Mouse (Mus musculus) frontal cortex, postnatal 25 days (tissue): Measurements from ENCODE around the gene Gm45140.
"Not testable (repeated sequence)": the region's sequence is repeated elsewhere in the genome, so short reads cannot be mapped to it uniquely, and the experiment has no call there.

Experiments
- DNase-seq, 2 experiments: peaks; one replicate each; pipeline ENCODE4 v3.0.0; 2022; ENCODE audit warnings: low spot score in 2 of 2

The Gm45140 gene

DNA sequence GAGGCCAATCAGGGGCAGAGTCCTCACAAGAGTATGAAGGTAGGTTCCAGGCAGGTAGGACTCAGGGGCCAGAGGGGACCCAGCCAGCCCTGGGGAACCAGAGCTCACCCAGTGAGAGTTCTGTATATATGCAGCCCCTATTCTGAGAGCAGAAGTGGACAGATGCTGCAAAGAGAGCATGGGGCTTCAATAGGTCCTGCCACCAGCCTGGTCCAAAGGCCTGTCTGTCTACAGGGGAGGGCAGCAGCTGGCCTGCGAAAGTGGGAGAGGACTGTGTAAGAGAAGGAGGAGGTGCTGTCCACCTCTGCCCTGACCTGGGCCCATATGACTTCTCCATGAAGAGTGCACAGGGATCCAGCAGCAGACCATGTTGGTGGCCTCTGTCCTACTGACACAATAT, 58.9 kb downstream of the Gm45140 start:
- DNase-seq = no peak

DNA sequence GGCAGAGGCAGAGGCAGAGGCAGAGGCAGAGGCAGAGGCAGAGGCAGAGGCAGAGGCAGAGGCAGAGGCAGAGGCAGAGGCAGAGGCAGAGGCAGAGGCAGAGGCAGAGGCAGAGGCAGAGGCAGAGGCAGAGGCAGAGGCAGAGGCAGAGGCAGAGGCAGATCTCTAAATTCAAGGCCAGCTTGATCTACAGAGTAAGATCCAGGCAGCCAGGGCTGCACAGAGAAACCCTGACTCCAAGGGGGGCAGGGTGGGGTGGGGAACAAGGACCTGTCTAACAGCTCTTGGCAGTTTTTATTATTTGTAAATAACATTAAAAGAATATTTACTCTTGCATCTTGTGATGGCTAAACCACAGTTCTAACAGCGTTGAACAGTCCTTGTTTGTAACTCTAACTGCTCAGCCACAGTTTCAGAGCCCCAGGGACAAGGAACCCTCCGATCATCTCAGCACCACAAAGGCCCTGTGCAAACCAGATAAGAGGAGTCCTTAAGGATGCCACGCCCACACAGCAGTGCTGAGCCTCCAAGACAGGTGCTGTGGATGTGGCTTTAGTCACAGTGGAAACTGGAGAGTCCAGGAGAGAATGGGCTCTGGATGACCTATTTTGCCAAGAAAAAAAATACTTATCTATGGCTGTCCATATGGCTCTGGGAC, 59.9 kb downstream of the Gm45140 start:
- no peak for DNase-seq

DNA sequence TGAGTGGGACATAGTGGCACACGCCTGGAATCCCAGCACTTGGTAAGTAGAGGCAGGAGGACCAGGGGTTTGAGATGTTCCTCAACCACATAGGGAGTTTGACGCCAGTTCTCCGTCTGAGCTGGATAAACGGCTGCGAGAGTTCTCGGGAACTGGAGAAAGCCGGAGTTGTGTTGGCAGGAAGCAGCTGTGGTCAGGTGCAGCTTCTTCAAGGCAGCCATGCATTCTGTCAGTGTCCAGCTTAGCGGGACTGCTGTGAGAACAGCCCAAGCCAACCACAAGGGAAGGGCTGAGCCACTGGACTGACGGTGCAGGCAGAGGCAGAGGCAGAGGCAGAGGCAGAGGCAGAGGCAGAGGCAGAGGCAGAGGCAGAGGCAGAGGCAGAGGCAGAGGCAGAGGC, 60.7 kb downstream of the Gm45140 start:
- no peak for DNase-seq

DNA sequence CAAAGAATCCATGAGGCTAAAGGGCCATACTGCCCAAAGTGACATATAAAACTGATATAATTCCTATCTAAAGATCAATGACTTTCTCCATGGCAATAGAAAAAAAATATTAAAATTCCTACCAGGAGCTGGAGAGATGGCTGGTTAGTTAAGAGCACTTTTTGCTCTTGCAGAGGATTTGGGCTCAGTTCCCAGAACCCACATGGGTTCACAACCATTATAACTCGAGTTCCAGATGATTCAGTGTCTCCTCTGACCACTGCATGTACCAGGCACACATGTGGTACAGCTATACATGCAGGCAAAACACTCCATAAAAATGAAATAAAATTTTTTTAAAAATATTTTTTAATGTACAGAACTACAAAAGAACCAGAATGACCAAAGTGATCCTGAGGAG, 61.1 kb downstream of the Gm45140 start:
- no peak for DNase-seq

DNA sequence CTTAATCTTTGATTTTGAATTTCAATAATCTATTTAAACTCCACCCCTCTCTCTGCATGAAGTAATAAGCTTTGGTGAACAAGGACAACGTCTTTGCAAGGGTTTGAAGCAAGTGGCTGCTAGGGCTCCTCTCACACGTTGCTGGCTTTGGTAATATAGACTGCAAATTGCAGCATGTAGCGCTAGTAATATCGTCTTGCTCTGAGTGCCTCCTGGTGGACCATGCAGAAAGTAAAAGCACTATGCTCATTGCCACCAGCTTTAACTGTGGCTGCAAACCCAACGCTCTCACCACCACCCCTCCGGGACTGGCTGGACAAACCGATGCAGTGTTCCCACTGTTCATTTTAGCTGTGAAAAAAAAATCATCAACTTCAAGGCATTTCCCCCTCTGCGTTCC, 65.0 kb downstream of the Gm45140 start:
- DNase-seq = no peak

DNA sequence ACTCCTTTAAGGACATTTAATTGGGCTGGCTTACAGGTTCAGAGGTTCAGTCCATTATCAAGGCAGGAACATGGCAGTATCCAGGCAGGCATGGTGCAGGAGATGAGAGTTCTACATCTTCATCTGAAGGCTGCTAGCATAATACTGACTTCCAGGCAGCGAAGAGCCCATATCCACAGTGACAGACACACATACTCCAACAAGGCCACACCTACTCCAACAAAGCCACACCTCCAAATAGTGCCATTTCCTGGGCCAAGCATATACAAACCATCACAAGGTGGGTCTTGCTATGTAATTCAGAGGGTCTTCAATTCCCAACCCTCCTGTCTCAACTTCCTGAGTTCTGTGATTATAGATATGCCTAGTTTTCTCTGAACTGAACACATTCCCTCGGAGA, 71.3 kb downstream of the Gm45140 start:
- DNase-seq = not testable (repeated sequence)

DNA sequence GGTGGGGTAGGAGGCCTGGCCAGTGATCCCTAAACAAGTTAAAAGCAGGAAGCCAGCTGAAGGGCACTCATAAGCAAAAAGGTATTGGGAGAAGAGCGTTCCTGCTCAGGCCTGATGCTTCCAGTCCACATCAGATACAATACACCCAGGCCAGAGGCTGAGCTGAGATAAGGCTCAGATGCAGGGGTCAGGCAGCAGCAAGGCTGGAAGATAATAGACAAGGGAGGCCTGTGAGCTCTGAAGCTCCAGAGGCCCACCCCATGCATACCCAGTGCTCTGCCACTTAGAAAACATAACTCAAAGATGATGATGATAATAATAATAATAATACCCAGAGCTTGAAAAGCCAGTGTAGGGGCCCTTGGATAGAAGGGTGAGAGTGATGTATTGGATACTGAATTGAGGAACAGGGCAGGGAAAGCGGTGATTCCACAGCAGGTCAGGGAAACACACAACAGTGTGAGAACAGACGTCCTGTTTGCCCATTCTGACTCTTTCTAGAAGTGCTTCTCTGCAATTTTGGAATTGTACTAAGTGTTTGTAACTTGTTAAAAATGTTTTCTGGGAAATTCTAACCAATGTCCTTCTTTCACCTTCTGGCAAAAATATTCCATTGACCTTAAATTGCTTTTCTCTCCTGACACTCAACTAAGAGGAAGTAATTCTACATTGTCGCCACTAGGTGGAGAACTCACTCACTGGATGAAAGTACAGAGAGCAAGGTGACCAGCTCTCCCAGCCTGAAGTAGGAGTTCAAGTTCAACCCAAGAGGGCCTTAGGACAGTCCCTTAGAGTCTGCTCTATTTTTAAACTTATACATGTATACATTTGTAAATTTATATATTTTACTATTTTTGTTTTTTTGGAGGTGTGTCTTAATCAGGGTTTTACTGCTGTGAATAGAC, 72.0 kb downstream of the Gm45140 start:
- DNase-seq = no peak

DNA sequence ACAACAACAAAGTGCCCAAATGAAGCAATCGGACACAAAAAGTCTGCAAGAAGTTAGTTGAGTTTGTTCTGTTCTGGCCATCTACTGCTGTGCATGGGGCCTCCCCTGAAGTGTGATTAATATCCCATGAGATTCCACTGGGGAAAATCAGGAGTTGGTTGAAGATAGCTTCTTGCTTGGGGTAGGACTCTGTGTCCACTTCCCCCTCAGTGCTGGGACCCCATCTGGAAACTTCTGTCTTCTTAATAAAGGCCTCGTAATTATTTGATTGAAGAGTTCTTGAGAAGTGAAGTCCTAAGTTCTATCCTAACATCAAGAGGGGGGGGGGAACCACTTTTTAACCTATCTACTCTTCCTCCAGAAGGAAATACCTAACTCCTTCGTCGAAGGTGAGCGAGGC, 73.4 kb downstream of the Gm45140 start:
- no peak for DNase-seq

DNA sequence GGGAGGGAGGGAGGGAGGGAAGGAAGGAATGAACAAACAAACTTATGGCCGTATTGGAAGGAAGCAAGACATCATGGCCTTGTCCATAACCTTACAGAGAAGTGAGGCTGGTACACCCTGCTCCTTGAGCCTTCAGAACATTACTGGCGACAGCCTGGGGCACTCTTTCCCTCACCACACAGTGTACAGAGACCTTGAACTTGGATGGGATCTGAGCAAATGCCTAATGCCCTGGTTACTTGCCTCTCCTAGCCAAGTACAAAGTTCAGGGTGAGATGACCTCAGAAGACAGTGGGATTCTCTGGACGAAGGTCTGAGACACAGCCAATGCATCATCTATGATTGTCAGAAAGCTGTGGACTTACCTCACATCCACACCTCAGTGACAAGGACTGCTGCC, 75.7 kb downstream of the Gm45140 start:
- DNase-seq = no peak

DNA sequence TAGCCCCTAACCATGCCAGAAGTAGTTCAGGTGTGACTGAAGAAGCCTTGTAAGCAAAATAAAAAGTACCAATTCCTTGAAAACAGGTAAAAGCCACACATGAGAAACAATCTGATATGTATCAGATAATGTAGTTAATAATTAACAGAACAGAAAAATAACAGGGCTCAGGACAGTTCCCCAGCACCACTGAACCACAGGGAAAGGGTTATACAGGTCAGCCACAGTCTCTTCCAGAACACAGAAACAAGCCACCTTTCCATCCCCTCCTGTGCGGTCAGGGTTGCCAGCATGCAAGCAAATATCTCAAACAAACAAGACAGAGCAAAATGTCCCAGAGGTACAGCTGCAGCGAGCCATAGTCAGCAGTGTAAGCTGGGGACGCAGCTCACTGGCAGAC, 76.2 kb downstream of the Gm45140 start:
- no peak for DNase-seq

DNA sequence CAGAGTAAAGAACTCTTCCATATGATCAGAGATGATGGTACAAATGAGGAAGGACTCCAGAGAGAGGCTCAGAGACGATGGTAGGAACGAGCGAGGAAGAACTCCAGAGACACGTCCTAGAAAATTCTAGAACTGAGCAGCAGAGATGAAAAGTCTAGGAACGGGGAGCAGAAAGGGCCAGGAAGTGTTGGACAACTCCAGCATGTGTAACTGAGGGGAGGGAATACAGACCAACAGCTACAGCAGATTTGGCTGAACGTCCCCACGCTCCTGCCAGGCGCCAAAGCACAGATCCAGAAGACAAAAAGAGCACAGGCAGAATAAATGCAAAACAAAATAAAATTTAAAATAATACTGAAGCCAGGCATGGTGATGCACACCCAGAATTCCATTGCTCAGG, 78.7 kb downstream of the Gm45140 start:
- DNase-seq = no peak

DNA sequence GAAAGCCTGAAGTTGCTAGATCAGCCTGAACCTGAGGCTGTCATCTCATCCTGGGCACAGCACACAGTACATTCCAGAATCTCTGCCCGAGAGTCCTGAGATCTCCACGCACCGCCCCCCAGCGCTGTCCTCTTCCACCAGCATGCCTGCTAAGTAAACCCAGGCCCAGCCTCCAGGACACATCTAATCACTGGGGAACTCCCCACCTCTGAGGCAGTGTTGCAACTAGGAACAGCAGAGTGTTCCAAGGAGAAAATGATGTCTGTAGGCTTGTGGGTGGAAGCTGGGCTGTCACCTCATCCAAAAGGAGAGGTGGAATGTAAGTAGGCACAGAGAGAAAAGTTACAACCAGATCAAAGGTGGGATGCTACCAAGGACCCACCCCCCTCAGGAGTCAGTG, 80.4 kb downstream of the Gm45140 start:
- no peak for DNase-seq

DNA sequence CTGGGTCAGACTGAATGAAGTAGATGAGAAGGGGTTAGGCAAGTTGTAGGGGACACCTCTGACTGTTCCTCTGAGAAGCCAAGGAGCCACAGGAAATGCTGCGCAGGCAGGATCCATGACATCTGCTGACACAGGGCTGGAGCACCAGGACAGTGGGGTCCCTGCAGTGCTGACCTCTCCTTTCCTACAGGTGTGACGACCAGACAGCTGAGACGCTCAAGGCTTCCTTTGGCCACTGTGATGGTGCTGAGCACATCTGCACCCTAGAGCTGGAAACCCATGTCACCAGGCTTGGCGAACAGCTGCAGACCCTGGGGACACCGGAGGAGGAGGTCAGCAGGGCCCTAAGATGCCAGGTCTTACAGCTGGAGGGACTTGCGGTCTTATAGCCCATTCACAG, 84.0 kb downstream of the Gm45140 start:
- no peak for DNase-seq

DNA sequence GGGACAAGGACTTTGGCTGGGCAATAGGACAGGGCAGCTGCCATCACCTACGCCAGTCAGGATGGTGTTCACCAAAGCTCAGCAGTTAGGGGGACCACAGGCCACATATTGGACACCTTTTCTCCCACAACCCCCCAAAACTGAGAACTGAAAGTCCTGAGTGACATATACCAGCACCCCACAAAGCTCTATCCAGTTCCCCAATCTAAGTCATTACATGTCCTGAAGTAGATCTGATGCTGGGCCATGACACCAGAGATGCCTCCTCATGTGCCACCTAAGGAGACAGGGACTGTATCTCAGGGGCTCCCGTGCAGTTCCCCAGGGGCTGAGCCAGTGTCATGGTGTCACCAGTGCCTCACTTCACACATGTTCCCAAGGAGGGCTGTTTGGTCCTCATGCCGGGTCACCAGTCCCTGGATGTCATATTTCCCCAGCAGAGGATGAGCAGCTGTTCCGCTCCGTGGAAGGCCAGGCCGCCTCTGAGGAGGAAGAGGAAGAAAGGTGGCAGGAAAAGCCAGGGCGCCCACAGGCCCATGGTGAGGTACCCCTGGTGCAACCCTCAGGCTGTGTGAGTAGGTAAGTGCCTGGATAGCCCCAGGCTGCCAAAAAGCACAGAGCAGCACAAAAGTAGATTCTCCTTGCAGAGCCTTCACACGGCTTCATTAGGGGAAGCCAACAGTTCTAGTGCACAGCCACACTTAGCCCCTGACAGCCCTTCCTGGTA, 85.2 kb downstream of the Gm45140 start:
- DNase-seq = no peak

DNA sequence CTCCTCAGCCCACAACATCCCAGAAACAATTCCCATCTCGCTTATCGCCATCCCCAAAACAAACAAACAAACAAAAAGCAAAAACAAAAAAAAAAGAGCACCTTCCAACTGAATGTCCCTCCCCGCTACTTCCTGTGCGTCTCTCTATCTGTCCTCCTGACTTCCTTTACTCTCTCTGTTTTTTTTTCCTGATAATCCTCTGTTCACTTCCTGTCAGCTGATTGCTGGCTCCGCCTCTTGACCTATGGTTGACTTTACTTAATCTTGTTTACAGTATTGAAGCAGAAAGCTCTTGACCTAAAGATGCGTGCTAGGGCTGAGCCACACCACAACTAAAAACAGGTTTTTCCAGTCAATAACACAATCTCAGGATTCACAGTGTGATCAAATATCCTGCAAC, 87.1 kb downstream of the Gm45140 start:
- no peak for DNase-seq

DNA sequence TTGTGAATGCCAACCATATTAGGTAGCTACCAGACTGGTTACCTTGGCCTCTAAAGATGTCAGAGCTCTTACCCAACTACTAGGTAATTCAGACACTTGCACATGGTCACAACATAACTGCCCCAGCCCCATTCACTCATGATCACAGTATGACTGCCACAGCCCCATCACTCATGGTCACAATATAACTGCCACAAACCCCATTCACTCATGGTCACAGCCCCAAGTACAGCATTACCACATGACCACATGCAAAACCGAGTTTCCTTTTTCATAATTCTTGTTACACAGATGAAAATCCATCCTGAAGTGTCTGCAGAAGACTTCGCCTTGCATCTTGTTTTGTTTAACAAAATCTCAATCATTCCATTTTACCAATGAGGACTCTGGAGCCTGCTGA, 87.5 kb downstream of the Gm45140 start:
- DNase-seq = no peak

DNA sequence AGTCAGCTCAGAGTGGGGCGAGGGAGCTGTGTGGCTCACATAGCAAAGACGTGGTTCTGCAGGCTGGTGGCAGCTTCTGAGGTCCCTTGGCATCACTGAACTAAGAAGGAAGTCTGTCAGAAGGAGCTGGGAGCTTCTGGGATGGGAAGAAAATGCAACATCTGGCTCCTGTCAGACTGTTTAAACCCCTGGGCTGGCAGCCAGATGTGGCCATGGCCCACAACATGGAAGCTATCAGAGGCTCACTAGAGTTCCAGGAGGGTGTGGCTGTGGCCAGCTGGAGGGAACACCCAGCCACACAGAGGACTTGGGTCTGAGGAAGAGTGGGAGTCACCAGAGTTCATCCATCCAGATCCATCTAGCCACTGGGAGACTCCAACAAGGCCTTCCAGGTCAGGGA, 88.7 kb downstream of the Gm45140 start:
- no peak for DNase-seq

DNA sequence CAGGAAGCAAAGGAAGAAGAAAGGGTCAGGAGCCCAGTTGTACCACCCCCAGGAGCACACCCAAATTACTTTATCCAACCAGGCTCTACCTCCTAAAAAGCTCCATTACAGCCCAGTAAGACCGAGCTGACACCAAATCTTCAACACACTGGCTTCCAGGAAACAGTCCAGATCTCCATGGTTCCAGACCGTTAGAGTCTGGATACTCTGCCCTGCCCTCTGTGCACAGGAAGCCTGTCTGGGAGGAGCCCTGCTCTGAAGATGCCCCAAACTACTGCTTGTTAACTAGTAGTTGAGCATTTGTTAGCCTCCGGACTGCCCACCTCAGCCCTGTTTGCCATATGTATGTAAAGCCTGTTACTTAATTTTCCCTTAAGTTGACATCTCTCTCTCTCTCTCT, 89.5 kb downstream of the Gm45140 start:
- DNase-seq = no peak

DNA sequence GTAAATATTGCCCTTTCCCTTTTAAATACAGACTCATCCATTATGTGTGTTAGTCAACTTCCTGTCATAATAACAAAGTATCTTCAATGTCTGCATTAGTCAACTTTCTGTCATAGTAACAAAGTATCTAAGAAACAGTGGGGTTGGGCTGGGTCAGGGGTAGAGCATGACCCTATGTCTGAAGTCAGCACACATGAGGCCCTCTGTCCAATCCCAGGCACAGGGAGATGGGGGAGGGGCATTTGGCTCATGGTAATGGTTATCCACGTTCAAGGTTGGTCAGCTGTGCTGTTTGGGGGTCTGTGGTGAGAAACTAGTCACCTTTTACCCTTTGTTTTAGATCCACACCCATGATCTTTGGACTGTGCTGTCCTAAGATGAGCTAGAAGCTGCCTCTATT, 90.3 kb downstream of the Gm45140 start:
- no peak for DNase-seq

DNA sequence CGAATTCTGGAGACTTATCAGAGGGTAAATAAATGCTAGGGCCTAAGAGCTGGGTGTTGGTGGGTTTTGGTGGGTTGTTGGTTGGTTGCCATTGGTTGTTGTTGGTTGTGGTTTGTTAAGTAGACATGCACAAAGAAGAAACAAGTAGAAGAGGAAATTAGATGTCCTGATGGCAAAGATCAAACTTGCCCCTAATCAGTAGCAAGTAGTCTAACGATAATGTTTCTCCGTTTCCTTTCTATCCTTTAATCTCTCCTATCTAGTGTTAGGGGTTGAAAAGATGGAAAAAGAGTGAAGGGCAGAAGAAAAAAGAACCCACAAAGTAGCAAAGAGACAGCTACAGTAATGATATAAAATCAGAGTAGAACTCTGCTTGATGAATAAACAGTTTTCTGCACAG, 91.0 kb downstream of the Gm45140 start:
- DNase-seq = no peak

DNA sequence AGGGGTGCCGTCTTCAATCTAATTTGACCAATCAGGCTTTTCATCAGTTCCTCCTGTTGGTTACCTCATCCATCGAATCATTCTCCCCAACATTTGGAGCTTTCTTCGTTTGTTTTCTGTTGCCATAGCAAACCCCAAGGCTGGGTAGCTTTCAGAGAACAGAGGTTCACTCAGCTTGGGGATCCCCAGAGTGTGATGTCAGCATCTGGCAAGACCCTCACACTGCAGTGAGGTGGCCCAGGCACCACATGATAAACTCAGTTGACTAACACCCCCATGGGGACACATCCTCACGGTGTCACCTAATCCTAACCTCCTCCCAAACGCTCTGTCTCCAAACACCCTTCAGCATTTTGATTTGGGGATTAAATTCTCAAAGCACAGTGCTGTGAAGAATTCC, 92.3 kb downstream of the Gm45140 start:
- DNase-seq = no peak

DNA sequence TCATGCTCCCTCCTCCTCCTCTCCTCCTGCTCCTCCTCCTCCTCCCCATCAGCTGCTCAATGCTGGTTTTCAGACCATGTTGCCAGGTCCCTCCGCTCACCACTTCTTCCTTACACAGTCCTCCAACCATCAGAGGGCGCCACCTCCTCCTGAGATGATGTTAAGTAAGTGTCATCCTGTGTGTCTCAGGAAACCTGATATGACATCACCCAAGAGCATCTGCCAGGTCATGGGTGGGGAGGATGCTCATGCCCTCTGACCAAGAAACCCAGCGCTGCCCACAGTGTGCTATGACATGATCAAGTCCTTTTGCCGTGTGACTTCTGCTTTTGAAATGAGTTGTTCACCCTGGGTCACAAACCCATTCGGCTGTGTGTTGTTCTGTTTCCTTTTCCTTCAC, 92.8 kb downstream of the Gm45140 start:
- no peak for DNase-seq

DNA sequence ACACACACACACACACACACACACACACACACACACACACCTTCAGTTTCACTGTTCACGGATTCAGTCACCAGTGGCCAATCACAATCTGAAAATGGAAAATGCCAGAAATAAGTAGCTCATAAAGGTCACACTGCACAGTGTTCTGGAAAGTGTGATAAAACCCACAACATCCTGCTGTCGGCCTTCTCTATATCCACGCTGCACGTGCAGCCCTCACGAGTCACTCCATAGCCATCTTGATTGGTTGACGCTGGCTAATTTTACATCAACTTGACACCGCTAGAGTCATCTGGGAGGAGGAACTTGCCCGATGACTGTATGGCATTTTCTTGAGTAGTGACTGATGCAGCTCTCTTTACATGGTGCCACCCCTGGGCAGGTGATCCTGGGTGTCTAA, 93.6 kb downstream of the Gm45140 start:
- no peak for DNase-seq
